Mouse (Mus musculus): ENCODE results near the gene Ydjc. TPM values are rescaled to one million over a fixed set of nuclear protein-coding genes. Genes with fewer than 3 reads are reported as not detected.

The Ydjc gene
- polyA plus RNA-seq, 1 experiment from 2014 or later: 4.5 TPM

- H3K4me2 ChIP-seq: peak overlapping the region; percentile 98
- 4% methylated on average over 43 of the region's 43 CpGs for WGBS
- H3K27ac ChIP-seq: peak overlapping the region; percentile 57
- no peaks in the 10 kb centered on the region for H3K36me3 ChIP-seq
- peaks cover 15% of the 10 kb centered on the region for H3K4me1 ChIP-seq (replicated peaks)
- H3K9me3 ChIP-seq (replicated peaks): no peaks in the 10 kb centered on the region
- peak overlapping the region; percentile 74 for H3K9ac ChIP-seq
- H3K4me3 ChIP-seq: peak overlapping the region; percentile 86
- 0 out of 2 replicates have a peak, but pooled peaks have one; percentile 0 for ATAC-seq (replicated peaks; ENCODE audit: insufficient number of reproducible peaks, insufficient read depth, low FRiP score, low read depth)
- H3K27me3 ChIP-seq: no peaks in the 10 kb centered on the region
Measured at GRCm38 (mm10) chr16:17131191-17132088, 13.0 kb upstream of the Ydjc start.

- peak within 1 kb of the TSS; percentile 74 for H3K9ac ChIP-seq
- peak; percentile 97 for ATAC-seq (replicated peaks; ENCODE audit: insufficient number of reproducible peaks, insufficient read depth, low FRiP score, low read depth)
- WGBS: under 1% methylated on average over 47 of the region's 47 CpGs
- H3K4me3 ChIP-seq: peak within 1 kb of the TSS; percentile 86
- no peaks in the 10 kb centered on the region for H3K9me3 ChIP-seq (replicated peaks)
- H3K4me1 ChIP-seq (replicated peaks): peaks cover 15% of the 10 kb centered on the region
- peak within 1 kb of the TSS; percentile 98 for H3K4me2 ChIP-seq
- no peaks in the 10 kb centered on the region for H3K27me3 ChIP-seq
- H3K36me3 ChIP-seq: no peaks in the 10 kb centered on the region
- peak within 1 kb of the TSS; percentile 57 for H3K27ac ChIP-seq
Measured at GRCm38 (mm10) chr16:17132089-17132905, 12.1 kb upstream of the Ydjc start, which contains the start of gene Sdf2l1. TSS of gene Sdf2l1 (minus strand) at chr16:17132383.

- Histone ChIP-seq H3K36me3 (no peaks in the 10 kb centered on the region), H3K9me3 (replicated peaks) (no peaks in the 10 kb centered on the region), H3K27ac (no peak overlapping the region), H3K27me3 (no peaks in the 10 kb centered on the region), H3K9ac (peak overlapping the region; percentile 43; the same call in 1 of the 2 replicates), H3K4me3 (peak overlapping the region; percentile 86), H3K4me1 (replicated peaks) (peaks cover 15% of the 10 kb centered on the region), H3K4me2 (peak overlapping the region; percentile 98)
- ATAC-seq (replicated peaks; ENCODE audit: insufficient number of reproducible peaks, insufficient read depth, low FRiP score, low read depth): no peak
- 42% methylated on average over 7 of the region's 7 CpGs for WGBS
Measured at GRCm38 (mm10) chr16:17132906-17133200, 11.6 kb upstream of the Ydjc start.

GRCm38 (mm10) chr16:17137355-17137754 is 7.1 kb upstream of the Ydjc start:
- H3K9ac ChIP-seq: no peak overlapping the region
- H3K27ac ChIP-seq: no peak overlapping the region
- no peak overlapping the region for H3K4me2 ChIP-seq
- H3K4me3 ChIP-seq: no peak overlapping the region
- H3K9me3 ChIP-seq (replicated peaks): no peaks in the 10 kb centered on the region
- ATAC-seq (replicated peaks; ENCODE audit: insufficient number of reproducible peaks, insufficient read depth, low FRiP score, low read depth): no peak
- peaks cover 4% of the 10 kb centered on the region for H3K4me1 ChIP-seq (replicated peaks)
- WGBS: 78% methylated on average over 15 of the region's 15 CpGs
- no peaks in the 10 kb centered on the region for H3K36me3 ChIP-seq
- no peaks in the 10 kb centered on the region for H3K27me3 ChIP-seq

GRCm38 (mm10) chr16:17146772-17147235 is 2.4 kb downstream of the Ydjc start, which contains the start of gene Ccdc116:
TSS of gene Ccdc116 (minus strand) at chr16:17147229.
- H3K4me2 ChIP-seq: peak within 1 kb of the TSS; percentile 99
- peak; percentile 84 for ATAC-seq (replicated peaks; ENCODE audit: insufficient number of reproducible peaks, insufficient read depth, low FRiP score, low read depth)
- H3K4me1 ChIP-seq (replicated peaks): peaks cover 16% of the 10 kb centered on the region
- peak within 1 kb of the TSS; percentile 70 for H3K4me3 ChIP-seq
- H3K36me3 ChIP-seq: no peaks in the 10 kb centered on the region
- WGBS: under 1% methylated on average over 34 of the region's 34 CpGs
- no peak within 1 kb of the TSS for H3K27ac ChIP-seq
- H3K9ac ChIP-seq: peak within 1 kb of the TSS; percentile 58
- H3K27me3 ChIP-seq: 0 out of 2 replicates have a peak, but pooled peaks cover 3% of the 10 kb centered on the region
- H3K9me3 ChIP-seq (replicated peaks): no peaks in the 10 kb centered on the region

- under 1% methylated on average over 41 of the region's 41 CpGs for WGBS
Measured at GRCm38 (mm10) chr16:17147391-17147929, 3.0 kb downstream of the Ydjc start.

GRCm38 (mm10) chr16:17148084-17148483 is 3.7 kb downstream of the Ydjc start:
- Histone ChIP-seq H3K9me3 (replicated peaks) (no peaks in the 10 kb centered on the region), H3K27me3 (0 out of 2 replicates have a peak, but pooled peaks cover 3% of the 10 kb centered on the region), H3K27ac (no peak overlapping the region), H3K4me3 (peak overlapping the region; percentile 70), H3K4me1 (replicated peaks) (peaks cover 16% of the 10 kb centered on the region), H3K9ac (no peak overlapping the region), H3K36me3 (peaks cover 10% of the 10 kb centered on the region; the same call in 1 of the 2 replicates), H3K4me2 (peak overlapping the region; percentile 99)
- no peak for ATAC-seq (replicated peaks; ENCODE audit: insufficient number of reproducible peaks, insufficient read depth, low FRiP score, low read depth)
- WGBS: 13% methylated on average over 16 of the region's 16 CpGs

More at GRCm38 (mm10) chr16:17147391-17147929, 3.0 kb downstream of the Ydjc start:
- Histone ChIP-seq H3K4me2 (peak overlapping the region; percentile 99), H3K9ac (peak overlapping the region; percentile 58), H3K9me3 (replicated peaks) (no peaks in the 10 kb centered on the region), H3K4me1 (replicated peaks) (peaks cover 16% of the 10 kb centered on the region), H3K36me3 (peaks cover 5% of the 10 kb centered on the region; the same call in 1 of the 2 replicates), H3K27me3 (0 out of 2 replicates have a peak, but pooled peaks cover 3% of the 10 kb centered on the region), H3K27ac (no peak overlapping the region), H3K4me3 (peak overlapping the region; percentile 70)
- ATAC-seq (replicated peaks; ENCODE audit: insufficient number of reproducible peaks, insufficient read depth, low FRiP score, low read depth): 0 out of 2 replicates have a peak, but pooled peaks have one; percentile 21

GRCm38 (mm10) chr16:17150520-17151258 is 6.3 kb downstream of the Ydjc start:
- Histone ChIP-seq H3K4me3 (no peak overlapping the region), H3K9me3 (replicated peaks) (no peaks in the 10 kb centered on the region), H3K4me2 (no peak overlapping the region), H3K9ac (no peak overlapping the region), H3K27ac (no peak overlapping the region), H3K36me3 (peaks cover 25% of the 10 kb centered on the region), H3K4me1 (replicated peaks) (peaks cover 16% of the 10 kb centered on the region), H3K27me3 (0 out of 2 replicates have a peak, but pooled peaks cover 3% of the 10 kb centered on the region)
- no peak for ATAC-seq (replicated peaks; ENCODE audit: insufficient number of reproducible peaks, insufficient read depth, low FRiP score, low read depth)
- 83% methylated on average over 7 of the region's 7 CpGs for WGBS

GRCm38 (mm10) chr16:17151874-17152273 is 7.5 kb downstream of the Ydjc start:
- Histone ChIP-seq H3K9me3 (replicated peaks) (no peaks in the 10 kb centered on the region), H3K9ac (no peak overlapping the region), H3K4me1 (replicated peaks) (peaks cover 15% of the 10 kb centered on the region), H3K36me3 (peaks cover 25% of the 10 kb centered on the region), H3K4me3 (no peak overlapping the region), H3K27ac (no peak overlapping the region), H3K27me3 (0 out of 2 replicates have a peak, but pooled peaks cover 3% of the 10 kb centered on the region), H3K4me2 (no peak overlapping the region)
- ATAC-seq (replicated peaks; ENCODE audit: insufficient number of reproducible peaks, insufficient read depth, low FRiP score, low read depth): no peak
- WGBS: 92% methylated on average over 4 of the region's 4 CpGs

GRCm38 (mm10) chr16:17154346-17154745 is 9.9 kb downstream of the Ydjc start:
- H3K4me2 ChIP-seq: no peak overlapping the region
- WGBS: 78% methylated on average over 2 of the region's 2 CpGs
- peaks cover 47% of the 10 kb centered on the region for H3K36me3 ChIP-seq
- ATAC-seq (replicated peaks; ENCODE audit: insufficient number of reproducible peaks, insufficient read depth, low FRiP score, low read depth): no peak
- no peaks in the 10 kb centered on the region for H3K9me3 ChIP-seq (replicated peaks)
- no peaks in the 10 kb centered on the region for H3K27me3 ChIP-seq
- H3K4me3 ChIP-seq: no peak overlapping the region
- no peaks in the 10 kb centered on the region for H3K4me1 ChIP-seq (replicated peaks)
- H3K27ac ChIP-seq: no peak overlapping the region; the same call in 1 of the 2 replicates
- no peak overlapping the region for H3K9ac ChIP-seq
